Mouse (Mus musculus): ENCODE data around the gene Zfx.

GRCm38 (mm10) chrX:94058748-94059147 lies 64.8 kb downstream of the Zfx start:
- TF ChIP-seq CTCF (IDR thresholded peaks at IDR 0.05; ENCODE audit: low read depth, low read length) (no peak), POLR2A (IDR thresholded peaks at IDR 0.05; ENCODE audit: insufficient read depth, low read length) (no peak), EP300 (IDR thresholded peaks at IDR 0.05; ENCODE audit: insufficient read depth, low read depth, low read length) (no peak)

Measured in ES-Bruce4 (cell line).